Mouse (Mus musculus) erythroblast, embryonic 14.5 days (primary cell): ENCODE measurements around the gene Parl. TPM values are rescaled to one million over a fixed set of nuclear protein-coding genes. Genes with fewer than 3 reads are reported as not detected.

Source experiments
- H3K27me3 ChIP-seq: 2 replicates; pipeline ENCODE4 v1.6.1; 2012; ENCODE audit warnings: inconsistent platforms; ENCODE audit not compliant: control insufficient read depth
- H3K36me3 ChIP-seq: 2 replicates; pipeline ENCODE4 v1.6.1; 2012; ENCODE audit warnings: mild to moderate bottlenecking, inconsistent platforms; ENCODE audit not compliant: control insufficient read depth
- H3K4me1 ChIP-seq: 2 replicates; pipeline ENCODE4 v1.6.1; 2012; ENCODE audit warnings: inconsistent platforms; ENCODE audit not compliant: control insufficient read depth
- H3K4me3 ChIP-seq: replicated peaks from 2 replicates; pipeline ENCODE3; 2012; ENCODE audit warnings: moderate library complexity, mild to moderate bottlenecking, inconsistent platforms
- H3K9me3 ChIP-seq: 2 replicates; pipeline ENCODE4 v1.6.1; 2012; ENCODE audit warnings: low read length, inconsistent platforms, mixed read lengths; ENCODE audit not compliant: control insufficient read depth
- GATA1 ChIP-seq: IDR thresholded peaks from 2 replicates; pipeline ENCODE4 v1.6.1; 2012; ENCODE audit warnings: low read length, inconsistent platforms, mixed read lengths
- TAL1 ChIP-seq: IDR thresholded peaks from 3 replicates; pipeline ENCODE4 v1.6.1; 2012; ENCODE audit warnings: low read length, inconsistent platforms, mixed read lengths
- polyA plus RNA-seq: library from polyadenylated mRNA; stranded (reverse); fragments of >175 nt; gene quantifications from 2 replicates; pipeline ENCODE4 v1.2.3, GENCODE M21; 2012

Parl gene
- polyA plus RNA-seq, 1 experiment: 12.1 TPM

DNA sequence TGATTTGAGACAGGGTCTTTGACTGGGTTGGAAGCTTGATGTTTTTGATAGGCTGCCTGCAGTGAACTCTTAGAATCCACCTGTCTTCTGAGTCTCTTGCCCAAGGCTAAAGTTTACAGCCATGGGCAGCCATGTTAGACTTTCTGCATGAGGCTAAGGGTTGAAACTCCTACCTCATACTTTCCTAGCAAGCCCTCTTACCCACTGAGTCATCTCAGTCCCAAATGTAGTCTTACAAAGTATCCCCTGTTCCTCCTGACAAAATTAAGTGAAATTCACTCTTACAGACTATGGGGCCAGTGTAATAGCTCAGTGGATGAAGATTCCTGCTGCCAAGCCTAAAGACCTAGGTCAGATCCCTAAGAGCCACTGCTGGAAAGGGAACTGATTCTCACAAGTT, 55.1 kb downstream of the Parl start:
- Histone ChIP-seq H3K36me3 (no peaks in the 10 kb centered on the region), H3K27me3 (peaks cover 9% of the 10 kb centered on the region), H3K4me1 (no peaks in the 10 kb centered on the region), H3K4me3 (no peak overlapping the region), H3K9me3 (no peaks in the 10 kb centered on the region)
- TF ChIP-seq TAL1: no peak
- no peak for TF ChIP-seq GATA1

DNA sequence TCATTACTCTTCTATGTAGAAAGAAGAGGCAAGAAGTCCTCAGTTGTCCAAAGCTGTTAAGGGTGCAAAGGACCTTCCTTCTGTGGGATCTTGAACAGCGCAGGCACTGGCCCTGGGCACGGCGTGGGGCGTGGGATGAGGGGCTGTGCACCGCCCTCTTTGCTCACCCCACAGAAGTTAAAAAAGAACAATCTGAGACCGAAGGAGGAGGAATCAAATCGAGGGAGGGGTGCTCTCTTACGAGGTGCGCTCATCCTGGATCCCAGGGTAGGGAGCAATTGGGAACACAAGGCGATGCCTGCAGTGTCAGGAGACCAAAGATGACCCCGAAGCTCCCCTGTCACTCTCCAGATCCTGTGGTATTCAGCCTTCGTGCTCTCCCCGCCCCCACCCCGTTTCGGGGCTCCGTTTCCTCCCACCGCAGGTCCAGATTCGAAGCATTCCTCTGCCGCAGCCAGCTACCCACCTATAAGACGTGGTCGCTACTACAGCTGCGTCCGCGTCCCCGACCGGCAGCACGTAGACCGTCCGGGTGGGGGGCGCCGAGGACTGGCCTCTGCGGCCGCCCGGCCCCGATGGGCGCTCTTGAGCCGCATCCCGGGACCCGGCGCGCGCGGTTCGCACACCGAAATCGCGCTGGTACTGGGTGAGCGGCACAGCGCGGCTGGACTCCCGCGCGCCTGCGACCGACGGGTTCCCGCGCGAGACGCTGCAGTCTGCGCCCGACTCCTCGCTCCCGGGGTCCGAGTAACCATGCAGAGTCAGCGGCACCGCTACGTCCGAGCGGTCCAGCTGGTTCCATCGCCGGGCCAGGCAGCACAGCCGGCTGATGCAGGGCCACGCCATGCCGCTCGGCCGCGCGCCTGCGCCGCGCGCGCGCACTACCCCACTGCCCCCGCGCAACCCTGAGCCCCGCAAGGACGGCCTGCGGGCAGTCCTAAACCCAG, 61.4 kb downstream of the Parl start, which contains the start of gene Map6d1:
Gene Map6d1 (minus strand): TSS at position 891 of the 947 bp plus-strand sequence.
- Histone ChIP-seq H3K4me3 (peak within 1 kb of the TSS; percentile 48), H3K27me3 (peaks cover 42% of the 10 kb centered on the region), H3K36me3 (no peaks in the 10 kb centered on the region), H3K9me3 (no peaks in the 10 kb centered on the region), H3K4me1 (peaks cover 1% of the 10 kb centered on the region; the same call in 1 of the 2 replicates)
- TF ChIP-seq GATA1 (no peak), TAL1 (no peak)

DNA sequence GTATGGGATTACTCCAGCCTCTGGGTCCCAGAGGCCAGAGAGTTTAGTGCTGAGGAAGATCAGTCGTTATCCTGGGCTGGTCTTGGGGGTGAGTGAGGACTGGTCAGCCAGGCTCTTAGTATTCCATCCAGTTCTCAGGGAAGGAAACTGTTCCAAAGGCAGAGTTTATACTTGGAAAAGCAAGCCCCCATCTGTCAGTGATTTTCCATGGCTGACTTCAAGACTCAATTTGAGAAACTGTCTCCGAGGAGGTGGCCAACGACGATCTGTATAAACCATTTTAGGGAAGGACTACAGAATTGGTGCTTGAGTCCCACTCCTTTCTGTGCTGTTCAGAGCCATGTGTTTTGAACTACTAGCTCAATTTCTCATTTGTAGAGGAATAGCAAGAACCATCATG, 63.5 kb downstream of the Parl start:
- Histone ChIP-seq H3K4me3 (no peak overlapping the region), H3K4me1 (peaks cover 1% of the 10 kb centered on the region; the same call in 1 of the 2 replicates), H3K36me3 (no peaks in the 10 kb centered on the region), H3K27me3 (peaks cover 40% of the 10 kb centered on the region), H3K9me3 (no peaks in the 10 kb centered on the region)
- TF ChIP-seq GATA1 (no peak), TAL1 (no peak)

- no peak for TF ChIP-seq GATA1
- no peak for TF ChIP-seq TAL1
- Histone ChIP-seq H3K4me3 (no peak overlapping the region), H3K9me3 (no peaks in the 10 kb centered on the region), H3K36me3 (peaks cover 2% of the 10 kb centered on the region; the same call in 1 of the 2 replicates), H3K4me1 (peaks cover 1% of the 10 kb centered on the region; the same call in 1 of the 2 replicates), H3K27me3 (peaks cover 37% of the 10 kb centered on the region)
These were observed 64.8 kb downstream of the Parl start for GRCm38 (mm10) chr16:20237426-20237825.

- TF ChIP-seq TAL1 (no peak), GATA1 (no peak)
These were observed 67.8 kb downstream of the Parl start for GRCm38 (mm10) chr16:20234406-20234805.

More at GRCm38 (mm10) chr16:20234406-20234805, 67.8 kb downstream of the Parl start:
- Histone ChIP-seq H3K36me3 (peaks cover 21% of the 10 kb centered on the region), H3K27me3 (peaks cover 6% of the 10 kb centered on the region), H3K4me1 (no peaks in the 10 kb centered on the region), H3K9me3 (no peaks in the 10 kb centered on the region), H3K4me3 (no peak overlapping the region)

Other genes starting within 250 kb of the Parl start
- gene Klhl24, start 204.8 kb downstream of the Parl start, polyA plus RNA-seq: 0.43 and 0.48 TPM in 2 replicates
- gene Yeats2, start 161.3 kb downstream of the Parl start, polyA plus RNA-seq: 0.20 and 0.47 TPM in 2 replicates
- gene Map6d1, start 61.0 kb downstream of the Parl start, polyA plus RNA-seq: 0.02 TPM in 1 of 2 replicates, not detected in the other
- not detected in 2 replicates for gene Cyp2ab1, start 23.0 kb upstream of the Parl start, polyA plus RNA-seq
- gene Abcc5, start 124.0 kb upstream of the Parl start, polyA plus RNA-seq: 0.28 and 0.32 TPM in 2 replicates
- gene Eif2b5, start 196.4 kb upstream of the Parl start, polyA plus RNA-seq: 0.70 and 0.73 TPM in 2 replicates
- 1.4 TPM in 2 replicates for gene Dvl3, start 214.6 kb upstream of the Parl start, polyA plus RNA-seq
- 16.9 TPM in 2 replicates for gene Ap2m1, start 233.1 kb upstream of the Parl start, polyA plus RNA-seq
- gene Abcf3, start 246.2 kb upstream of the Parl start, polyA plus RNA-seq: 0.73 and 2.6 TPM in 2 replicates